8 mouse cellular contexts compared by ENCODE assay signal in genomic region chr5:74536180-74536947, GRCm38 (mm10). TPM values are rescaled to one million over a fixed set of nuclear protein-coding genes. Genes with fewer than 3 reads are reported as not detected.
DNase-seq lines count a peak whose midpoint lies in the region; ATAC-seq and TF ChIP-seq lines count a peak whose summit lies in the region.

No protein-coding gene starts in this region.

- H3K27me3 ChIP-seq in heart, embryonic 12.5 days (replicated peaks): no peaks in the 10 kb centered on the region
- no peaks in the 10 kb centered on the region for H3K27me3 ChIP-seq in ES-Bruce4 (ENCODE audit: control insufficient read depth, insufficient read depth, low read length, poor library complexity, severe bottlenecking)
- no peaks in the 10 kb centered on the region for H3K27me3 ChIP-seq in forebrain, embryonic 15.5 days

- H3K27ac ChIP-seq in heart, embryonic 12.5 days (ENCODE audit: poor library complexity, severe bottlenecking): peak overlapping the region; percentile 92; the same call in 1 of the 2 replicates
- H3K27ac ChIP-seq in ES-Bruce4 (ENCODE audit: insufficient read depth, low read length) (no peak overlapping the region), macrophage (peak overlapping the region; percentile 53)
- peak overlapping the region; percentile 90 for H3K27ac ChIP-seq in forebrain, embryonic 15.5 days (replicated peaks)

- H3K4me2 ChIP-seq in heart, embryonic 12.5 days: peak overlapping the region; percentile 74
- H3K4me2 ChIP-seq in forebrain, embryonic 15.5 days (replicated peaks): peak overlapping the region; percentile 60

- TF ChIP-seq POLR2A in ES-Bruce4 (IDR thresholded peaks at IDR 0.05; ENCODE audit: insufficient read depth, low read length): no peak

- no peaks in the 10 kb centered on the region for H3K9me3 ChIP-seq in heart, embryonic 12.5 days (replicated peaks)
- no peaks in the 10 kb centered on the region for H3K9me3 ChIP-seq in ES-Bruce4 (replicated peaks; ENCODE audit: control insufficient read depth, insufficient read depth, low read length, poor library complexity, severe bottlenecking)
- no peaks in the 10 kb centered on the region for H3K9me3 ChIP-seq in forebrain, embryonic 15.5 days

- peaks cover 14% of the 10 kb centered on the region for H3K36me3 ChIP-seq in heart, embryonic 12.5 days
- H3K36me3 ChIP-seq in ES-Bruce4 (ENCODE audit: control insufficient read depth, insufficient read depth, low read length, poor library complexity, severe bottlenecking) (peaks cover 7% of the 10 kb centered on the region), macrophage (ENCODE audit: inconsistent target) (no peaks in the 10 kb centered on the region)
- H3K36me3 ChIP-seq in forebrain, embryonic 15.5 days: peaks cover 8% of the 10 kb centered on the region

- no peak for TF ChIP-seq EP300 in ES-Bruce4 (IDR thresholded peaks at IDR 0.05; ENCODE audit: insufficient read depth, low read depth, low read length)

- 43% methylated on average over 12 of the region's 12 CpGs for WGBS in heart, embryonic 12.5 days
- WGBS in forebrain, embryonic 15.5 days: 46% methylated on average over 12 of the region's 12 CpGs
- WGBS in macrophage (ENCODE audit: missing documents): 52% methylated on average over 12 of the region's 12 CpGs

- H3K79me2 ChIP-seq in macrophage (ENCODE audit: inconsistent target): peaks cover 56% of the 10 kb centered on the region

- H3K4me1 ChIP-seq in heart, embryonic 12.5 days (replicated peaks): peaks cover 20% of the 10 kb centered on the region
- H3K4me1 ChIP-seq in ES-Bruce4 (ENCODE audit: control insufficient read depth, insufficient read depth, low read length): no peaks in the 10 kb centered on the region
- H3K4me1 ChIP-seq in forebrain, embryonic 15.5 days: peaks cover 26% of the 10 kb centered on the region

- no peak for TF ChIP-seq CTCF in ES-Bruce4 (IDR thresholded peaks at IDR 0.05; ENCODE audit: low read depth, low read length)

- ATAC-seq in heart, embryonic 12.5 days (ENCODE audit: insufficient number of reproducible peaks, low FRiP score): no peak
- no peak for ATAC-seq in forebrain, embryonic 15.5 days (replicated peaks)
- ATAC-seq in activated CD4-positive, CD25-positive, alpha-beta regulatory T cell, adult 4 months: no peak

- intact Hi-C loops in heart, postnatal 25 days (cut with DNase I): no loop called here

- peak overlapping the region; percentile 97 for H3K9ac ChIP-seq in heart, embryonic 12.5 days
- peak overlapping the region; percentile 93 for H3K9ac ChIP-seq in ES-Bruce4 (ENCODE audit: low read depth, poor library complexity, severe bottlenecking)
- H3K9ac ChIP-seq in forebrain, embryonic 15.5 days (replicated peaks): peak overlapping the region; percentile 93

- DNase-seq in heart, postnatal 25 days (ENCODE audit: low spot score): no peak
- no peak for DNase-seq in left cerebral cortex, adult 9 months (ENCODE audit: low spot score in 2 of 2)
- DNase-seq in thymus, adult 18-20 months: no peak

- H3K4me3 ChIP-seq in heart, embryonic 12.5 days: peak overlapping the region; percentile 98
- H3K4me3 ChIP-seq in ES-Bruce4 (ENCODE audit: low read depth, low read length): peak overlapping the region; percentile 93
- peak overlapping the region; percentile 86 for H3K4me3 ChIP-seq in forebrain, embryonic 15.5 days
- peak overlapping the region; percentile 68 for H3K4me3 ChIP-seq in macrophage (ENCODE audit: inconsistent target)

RNA-seq across cellular contexts. Expression of gene Fip1l1, which starts 1.1 kb away (rescaled TPM):
- polyA plus RNA-seq in heart, embryonic 12.5 days (2016; fragmentation: Nextera tagmentation; extraction: Ambion mirVana): 84.8 and 86.4 TPM in 2 replicates
- 10 to 100 TPM; 24.4 to 29.4 TPM for total RNA-seq in heart, postnatal 25 days (2021)
- 177 and 180 TPM in 2 replicates for polyA plus RNA-seq in ES-Bruce4 (2011; ENCODE audit: insufficient read depth, insufficient read length, low read depth, missing spikeins)
- polyA plus RNA-seq in forebrain, embryonic 15.5 days (2015; fragmentation: Nextera tagmentation; extraction: Ambion mirVana): 90.4 and 95.6 TPM in 2 replicates
- 100 to 1,000 TPM; 103 to 236 (median 181) TPM for total RNA-seq in macrophage (2018; cell fraction: chromatin; rRNA removed)
- total RNA-seq in macrophage (2018; cell fraction: cytosol; rRNA removed): 10 to 100 TPM; 31.8 to 51.7 (median 43.1) TPM
- 100 to 1,000 TPM in 6 of 26 experiments, 10 to 100 TPM in 20; 62.2 to 116 (median 87.0) TPM for total RNA-seq in macrophage (2018; cell fraction: nucleus; rRNA removed)
- 31.5 to 81.2 TPM (median 41.9 TPM) in 3 replicates for polyA plus RNA-seq in macrophage (2018)
- polyA plus RNA-seq in activated CD4-positive, CD25-positive, alpha-beta regulatory T cell, adult 4 months (2017; shearing (Covaris generic)): 10 to 100 TPM; 72.6 to 82.9 TPM

RNA-seq across cellular contexts. Expression of gene Scfd2, which starts 4.8 kb away (rescaled TPM):
- 13.6 and 17.2 TPM in 2 replicates for polyA plus RNA-seq in heart, embryonic 12.5 days (2016; fragmentation: Nextera tagmentation; extraction: Ambion mirVana)
- 10 to 100 TPM; 11.4 to 12.9 TPM for total RNA-seq in heart, postnatal 25 days (2021)
- polyA plus RNA-seq in ES-Bruce4 (2011; ENCODE audit: insufficient read depth, insufficient read length, low read depth, missing spikeins) (5.8 and 9.4 TPM in 2 replicates), macrophage (2018) (3.7 to 8.3 TPM (median 7.1 TPM) in 3 replicates)
- 24.7 and 25.7 TPM in 2 replicates for polyA plus RNA-seq in forebrain, embryonic 15.5 days (2015; fragmentation: Nextera tagmentation; extraction: Ambion mirVana)
- total RNA-seq in macrophage (2018; cell fraction: chromatin; rRNA removed): 10 to 100 TPM in 25 of 26 experiments, 1 to 10 TPM in 1; 3.9 to 49.9 (median 34.8) TPM
- 10 to 100 TPM in 1 of 26 experiments, 1 to 10 TPM in 25; 5.5 to 10.1 (median 7.3) TPM for total RNA-seq in macrophage (2018; cell fraction: cytosol; rRNA removed)
- 10 to 100 TPM in 19 of 26 experiments, 1 to 10 TPM in 7; 6.7 to 35.3 (median 17.6) TPM for total RNA-seq in macrophage (2018; cell fraction: nucleus; rRNA removed)
- polyA plus RNA-seq in activated CD4-positive, CD25-positive, alpha-beta regulatory T cell, adult 4 months (2017; shearing (Covaris generic)): 10 to 100 TPM; 18.7 to 19.3 TPM
